Mouse (Mus musculus): ENCODE measurements at regions not wholly inside any gene's neighbourhood (a gene's known extent, or its start where the extent isn't known, plus 50 kb on each side); places are given as distances from the start of the nearest gene placed in this dataset.
A peak's percentile ranks its signal among the peaks of the same experiment; 100 is the strongest.

GRCm38 (mm10) chr1:159989561-159989960 lies 54.6 kb upstream of the 4930523C07Rik start:
- DNase-seq (ENCODE audit: low read depth, low spot score), result no peak

- peak; percentile 86 for DNase-seq (ENCODE audit: low read depth, low spot score)
Measured at GRCm38 (mm10) chr1:159991734-159992565, 52.2 kb upstream of the 4930523C07Rik start.

Measured in A20 (cell line).